Mouse (Mus musculus) right cerebral cortex, adult 18-20 months (tissue): ENCODE measurements at regions not wholly inside any gene's neighbourhood (a gene's known extent, or its start where the extent isn't known, plus 50 kb on each side); places are given as distances from the start of the nearest gene placed in this dataset.

Experiments
- DNase-seq: peaks from one replicate; pipeline ENCODE4 v3.0.0; 2022; ENCODE audit warnings: mixed read lengths

DNA sequence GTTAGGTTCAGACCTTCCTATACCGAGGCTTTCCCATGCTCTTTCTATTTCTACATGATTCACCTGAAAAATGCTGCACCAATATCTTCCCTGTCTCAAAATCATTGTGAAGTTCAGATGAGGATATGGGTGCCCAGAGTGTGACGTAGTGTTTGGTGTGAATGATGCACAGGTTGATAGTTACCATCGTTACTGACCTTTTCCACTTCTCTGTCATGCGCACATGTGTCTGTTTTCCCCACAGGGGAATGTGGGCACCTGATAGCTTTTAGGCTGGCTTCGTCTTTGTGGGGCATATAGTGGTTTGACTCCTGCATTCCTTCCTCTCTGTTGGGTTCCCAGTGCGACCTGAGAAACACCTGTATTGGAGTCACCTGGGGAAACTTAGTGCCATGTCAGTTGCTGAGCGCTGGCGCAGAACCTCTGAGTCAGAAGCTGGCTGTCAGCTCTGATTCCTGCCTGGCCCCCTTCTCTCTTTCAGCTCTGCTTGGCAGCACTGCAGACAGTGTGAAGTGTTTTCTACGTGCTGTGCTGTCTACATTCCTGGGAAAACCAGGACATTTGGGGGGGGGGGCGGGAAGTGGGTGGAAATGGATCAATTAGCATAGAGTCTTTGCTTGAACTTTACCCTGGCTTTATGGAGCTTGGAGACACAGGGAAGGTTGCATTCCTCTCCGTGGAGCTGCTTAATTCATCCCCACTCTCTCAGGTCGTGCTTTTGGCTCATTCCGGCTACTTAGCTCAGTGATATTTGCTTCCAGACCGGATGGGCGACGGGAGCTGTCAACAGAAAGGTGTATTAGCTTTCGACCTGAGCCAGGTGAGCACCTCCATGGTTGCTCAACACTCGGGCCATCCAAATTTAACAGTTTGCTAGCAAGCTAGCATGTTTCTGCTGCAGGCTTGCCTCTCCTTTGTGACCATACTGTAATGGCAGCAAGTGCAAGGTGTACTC, 1281.4 kb upstream of the A1bg start:
- no peak for DNase-seq

DNA sequence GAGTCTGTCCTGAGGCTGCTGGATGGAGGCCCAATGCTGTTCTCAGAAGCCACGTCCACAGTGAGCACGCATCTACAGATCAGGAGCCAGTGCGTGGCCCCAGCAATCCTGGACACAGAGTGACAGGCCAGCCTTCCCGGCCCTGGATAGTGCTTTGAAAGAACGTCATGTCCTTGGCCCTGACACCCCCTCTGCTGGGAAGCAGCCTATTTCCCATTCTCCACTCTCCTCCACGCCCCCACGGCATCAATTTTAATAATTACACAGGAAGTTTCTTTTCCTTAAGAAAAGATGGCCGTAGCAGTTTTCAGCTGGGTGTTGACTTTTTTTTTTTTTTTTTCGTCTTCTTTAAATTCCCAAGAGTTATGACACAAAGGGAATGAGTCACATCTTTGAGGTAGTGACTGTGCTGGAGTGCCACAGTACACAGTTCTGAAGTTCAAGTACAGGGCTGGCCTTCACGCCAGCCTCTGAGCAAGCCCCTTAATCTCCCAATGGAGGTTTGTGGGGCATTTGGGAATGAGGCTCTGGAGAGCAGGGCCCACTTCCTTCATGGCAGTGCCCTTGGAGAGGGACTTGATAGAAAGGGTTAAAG, 1280.1 kb upstream of the A1bg start:
- DNase-seq, result no peak

DNA sequence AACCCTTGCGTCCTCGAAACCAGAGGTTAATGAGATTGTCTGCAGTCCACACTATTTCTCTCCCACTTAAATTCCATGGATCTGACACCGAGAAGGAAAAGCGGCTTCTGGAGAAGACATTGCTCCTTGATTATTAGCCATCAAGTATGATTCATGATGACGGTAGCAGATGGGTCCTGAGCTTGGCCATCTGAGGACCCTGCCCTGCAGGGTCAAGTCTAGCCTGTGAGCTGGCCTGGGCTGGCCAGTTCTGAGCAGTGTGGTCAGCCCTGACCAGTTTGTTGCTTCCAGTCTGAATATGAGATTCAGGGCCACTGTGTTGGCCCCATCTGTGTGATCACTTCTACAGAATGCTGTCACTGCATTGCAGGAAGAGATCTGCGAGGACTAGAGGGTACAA, 1275.9 kb upstream of the A1bg start:
- no peak for DNase-seq

DNA sequence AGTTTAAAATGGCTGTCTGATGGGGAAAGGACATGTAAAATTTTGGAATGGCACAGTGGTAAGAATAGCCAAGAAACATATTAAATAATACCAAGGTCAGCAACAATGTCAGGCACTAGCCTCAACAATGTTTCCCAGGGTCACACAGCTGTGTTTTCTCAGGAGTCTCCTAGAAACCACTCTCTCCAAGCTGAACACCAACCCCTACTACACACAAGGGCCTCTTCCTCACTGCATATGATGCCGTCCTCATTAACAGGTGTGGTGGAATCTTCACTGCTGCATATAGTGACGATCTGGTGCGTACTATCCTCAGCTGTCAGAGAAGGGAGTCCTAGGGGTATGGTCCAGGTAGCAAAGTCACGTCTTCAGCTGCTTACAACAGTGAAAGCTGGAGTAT, 1275.4 kb upstream of the A1bg start:
- DNase-seq, result no peak

DNA sequence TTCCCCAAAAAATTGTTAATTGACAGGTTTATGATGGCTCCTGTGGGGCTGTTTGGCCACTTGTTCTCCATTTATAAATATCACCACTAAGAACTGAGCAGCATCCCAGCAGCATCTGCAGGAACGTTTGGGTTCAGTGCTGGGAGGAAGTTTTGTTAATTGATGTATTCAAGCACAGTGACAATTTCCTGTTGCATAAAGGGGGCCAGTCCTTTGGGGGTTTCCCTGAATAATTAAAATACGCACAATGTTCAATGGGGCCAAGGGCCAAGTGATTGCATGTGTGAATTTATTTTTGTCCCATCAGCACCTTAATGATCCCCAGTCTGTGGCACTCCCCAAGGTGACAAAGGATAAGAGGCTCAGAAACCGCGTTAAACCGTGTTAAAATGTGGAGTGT, 1272.6 kb upstream of the A1bg start:
- no peak for DNase-seq

DNA sequence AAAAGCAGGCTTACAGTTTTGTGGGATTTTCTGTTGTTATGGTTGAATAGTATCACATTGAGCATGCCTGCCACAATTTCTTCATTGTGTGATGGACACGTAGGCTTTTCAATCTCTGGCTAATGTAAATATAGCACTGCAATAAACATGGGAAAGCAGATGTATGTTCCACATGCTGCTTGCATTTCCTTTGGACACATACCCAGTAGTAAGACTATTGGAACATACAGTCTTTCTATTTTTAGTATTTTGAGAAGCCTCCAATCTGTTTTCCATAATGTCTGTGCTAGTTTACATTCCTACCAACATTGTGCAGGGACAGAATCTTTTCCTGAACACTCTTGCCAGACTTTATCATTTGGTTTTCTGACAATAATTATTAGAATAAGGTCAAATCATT, 1269.9 kb upstream of the A1bg start:
- DNase-seq, result no peak

DNA sequence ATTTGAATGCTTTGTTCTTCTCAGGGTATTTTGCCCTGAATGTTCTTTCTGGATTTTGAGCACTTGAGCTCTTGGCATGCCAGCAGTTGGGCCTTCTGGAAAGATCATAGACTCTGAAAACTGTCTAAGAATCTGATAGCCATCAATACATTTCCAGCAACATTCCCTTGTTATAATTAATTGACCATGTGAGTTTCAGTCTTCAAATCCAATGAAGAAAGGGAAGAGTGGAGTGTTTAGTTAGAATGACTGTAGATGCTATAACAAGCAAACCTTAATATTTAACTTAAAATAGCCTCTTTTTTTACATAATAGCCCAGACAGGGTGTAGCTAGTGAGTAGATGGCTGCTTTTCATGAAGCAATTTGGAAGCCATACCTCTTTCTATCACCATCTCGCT, 1268.8 kb upstream of the A1bg start:
- DNase-seq, result no peak

DNA sequence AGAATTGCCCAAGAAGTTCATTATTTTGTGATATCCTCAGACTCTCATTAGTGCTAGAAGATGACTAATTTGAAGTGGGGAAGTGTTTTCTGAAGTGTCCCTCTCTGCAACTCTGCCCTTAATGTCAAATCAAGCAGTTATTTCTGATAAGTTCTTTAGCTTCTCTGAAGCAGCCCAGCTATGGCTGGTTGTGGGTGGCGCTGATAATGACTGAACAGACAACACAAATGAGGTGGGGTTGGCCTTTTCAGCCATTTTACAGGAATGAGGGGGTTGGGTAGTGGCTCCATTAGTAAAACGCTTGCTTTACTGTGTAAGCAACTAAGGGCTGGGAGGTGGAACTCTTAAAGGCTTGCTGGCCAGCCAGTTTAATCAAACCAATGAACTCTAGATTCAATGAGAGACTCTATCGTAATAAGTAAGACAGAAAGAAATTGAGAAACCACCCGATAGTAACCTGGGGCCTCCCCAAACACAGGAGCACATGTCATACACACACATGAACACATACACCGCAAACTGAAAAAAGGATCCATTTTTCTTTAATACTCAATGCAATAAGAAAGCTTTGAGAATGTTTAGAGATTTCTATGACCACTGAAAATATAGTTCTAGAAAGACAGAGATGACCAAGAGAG, 1268.3 kb upstream of the A1bg start:
- no peak for DNase-seq

DNA sequence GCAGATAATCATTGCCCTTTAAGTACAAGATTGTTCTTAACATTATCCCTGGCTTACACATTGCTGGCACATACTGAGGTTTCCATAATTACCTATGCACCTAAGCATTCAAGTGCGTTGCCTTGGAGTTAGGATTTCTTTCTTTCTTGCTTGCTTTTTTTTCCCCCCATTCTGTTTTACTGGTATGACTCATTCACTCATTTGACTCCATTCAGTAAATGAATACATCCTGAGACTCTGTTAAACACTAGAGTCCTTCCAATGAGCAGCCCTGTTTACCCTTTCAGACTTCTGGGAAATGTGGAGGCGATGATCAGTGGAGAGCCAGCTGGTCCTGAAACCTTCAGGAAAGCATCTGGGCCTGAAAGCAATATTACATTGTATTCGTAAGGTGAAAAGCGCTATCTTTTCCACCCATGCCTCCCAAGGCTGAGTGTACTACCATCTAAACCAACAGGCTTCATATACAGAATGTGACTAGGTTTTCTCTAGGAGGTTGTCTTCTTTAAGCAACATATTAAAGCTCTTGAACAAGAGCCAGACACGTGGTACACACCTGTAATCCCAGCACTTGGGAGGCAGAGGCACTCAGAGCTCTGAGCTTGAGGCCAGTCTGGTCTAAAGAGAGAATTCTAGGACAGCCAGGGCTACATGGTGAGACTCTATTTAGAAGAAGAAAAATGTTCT, 1267.6 kb upstream of the A1bg start:
- no peak for DNase-seq

DNA sequence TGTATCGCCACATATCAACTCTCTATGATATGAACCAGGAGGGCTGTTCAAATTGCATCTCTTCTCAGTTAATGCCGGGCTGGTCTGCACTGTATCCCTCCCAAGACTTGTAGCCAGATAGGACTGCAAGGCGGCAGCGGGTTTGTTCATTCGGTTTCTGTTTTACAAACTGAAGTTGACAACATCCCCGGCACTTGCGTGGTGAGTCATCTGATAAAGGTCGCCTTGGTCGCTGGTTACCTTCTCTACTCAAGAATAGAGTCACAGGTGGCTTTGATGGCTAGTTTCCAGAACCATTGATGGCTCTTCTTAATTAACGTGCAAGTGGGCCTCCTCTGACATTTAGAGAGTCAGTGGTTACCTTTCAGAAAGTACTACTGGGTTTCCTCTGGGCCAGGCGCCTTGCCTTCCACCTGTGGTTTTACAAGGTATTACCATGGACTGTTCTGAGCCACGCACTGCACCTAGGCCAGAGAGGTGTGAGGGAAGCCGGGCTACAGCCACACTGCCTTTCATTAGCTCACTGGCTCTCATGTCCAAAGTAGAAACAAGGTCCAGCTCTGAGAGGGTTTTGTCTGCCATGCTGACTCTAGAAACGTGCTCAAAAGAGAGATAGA, 1266.9 kb upstream of the A1bg start:
- no peak for DNase-seq

DNA sequence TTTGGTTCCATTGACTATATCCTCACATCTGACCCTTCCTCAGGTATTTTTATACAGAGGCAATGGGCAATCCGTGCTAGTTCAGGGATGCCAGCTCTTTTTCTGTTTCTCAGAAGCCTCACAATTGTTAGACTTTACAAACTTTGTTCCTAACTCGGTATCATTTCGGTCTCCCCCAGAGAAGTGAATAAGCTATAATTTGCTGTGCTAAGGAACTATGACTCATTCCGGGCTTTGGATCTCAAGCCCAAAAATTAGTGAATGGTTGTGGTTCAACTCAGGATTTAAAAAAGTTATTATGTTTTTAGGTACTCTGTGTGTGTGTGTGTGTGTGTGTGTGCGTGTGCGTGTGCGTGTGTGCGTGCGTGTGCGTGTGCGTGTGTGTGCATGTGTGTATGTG, 1263.7 kb upstream of the A1bg start:
- no peak for DNase-seq

DNA sequence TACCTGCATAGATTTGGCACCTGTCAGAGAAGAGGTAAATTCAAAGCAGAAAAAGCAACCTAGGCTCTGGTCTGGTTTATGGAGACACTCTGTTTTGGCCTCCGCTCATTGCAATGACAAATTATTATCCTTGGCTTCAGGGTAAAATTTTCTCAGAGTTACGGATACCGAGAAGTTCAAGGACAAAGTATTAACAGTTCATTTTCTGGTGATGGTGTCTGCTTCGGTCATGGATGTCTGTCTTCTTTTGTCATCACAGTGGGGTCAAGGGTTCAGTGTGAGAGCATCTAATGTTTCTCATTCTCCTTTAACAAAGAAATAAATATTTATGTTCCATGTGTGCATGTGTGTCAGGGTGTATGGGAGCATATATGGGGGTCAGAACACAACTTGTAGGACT, 1261.0 kb upstream of the A1bg start:
- DNase-seq, result no peak

DNA sequence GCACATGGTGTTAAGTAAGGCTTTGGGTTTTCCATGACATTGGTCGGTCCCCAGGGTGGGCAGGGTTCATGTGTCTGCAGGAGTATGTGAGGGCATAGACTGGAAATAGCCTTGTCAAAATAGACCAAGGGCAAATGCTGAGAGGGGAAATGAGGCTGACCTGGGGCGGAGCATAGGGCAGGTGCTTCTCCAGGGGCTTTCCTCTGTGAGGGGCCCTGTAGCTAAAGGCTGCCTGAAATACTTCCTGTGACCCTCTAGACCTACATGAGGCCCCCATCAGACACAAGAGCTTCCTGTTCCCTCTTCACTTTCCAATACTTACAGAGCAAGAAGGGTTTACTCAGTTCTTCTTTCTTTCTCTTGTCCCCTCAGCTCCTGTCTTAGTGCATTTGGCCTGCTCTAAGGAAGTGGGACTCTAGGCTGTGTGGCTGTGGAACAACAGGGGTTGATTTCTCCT, 1258.7 kb upstream of the A1bg start:
- DNase-seq, result no peak

DNA sequence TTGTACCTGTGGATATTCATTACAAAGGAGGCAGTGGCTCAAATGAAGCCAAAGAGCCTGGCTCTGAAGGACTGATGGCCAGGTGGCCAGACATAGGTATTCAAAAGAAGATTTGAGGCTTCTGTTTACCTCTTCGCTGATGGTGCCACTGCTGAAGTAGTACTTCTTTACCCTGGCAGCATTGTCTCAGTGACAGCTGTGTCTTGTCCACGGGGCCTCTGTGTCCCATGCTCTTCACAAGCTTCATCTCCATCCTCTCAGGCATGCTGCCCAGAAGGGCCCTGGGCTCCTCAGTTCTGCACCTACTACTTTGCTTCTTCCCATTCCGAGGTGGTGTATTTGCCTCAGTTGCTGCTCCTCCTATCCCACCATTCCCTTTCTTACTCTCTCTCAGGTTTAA, 1257.9 kb upstream of the A1bg start:
- no peak for DNase-seq

DNA sequence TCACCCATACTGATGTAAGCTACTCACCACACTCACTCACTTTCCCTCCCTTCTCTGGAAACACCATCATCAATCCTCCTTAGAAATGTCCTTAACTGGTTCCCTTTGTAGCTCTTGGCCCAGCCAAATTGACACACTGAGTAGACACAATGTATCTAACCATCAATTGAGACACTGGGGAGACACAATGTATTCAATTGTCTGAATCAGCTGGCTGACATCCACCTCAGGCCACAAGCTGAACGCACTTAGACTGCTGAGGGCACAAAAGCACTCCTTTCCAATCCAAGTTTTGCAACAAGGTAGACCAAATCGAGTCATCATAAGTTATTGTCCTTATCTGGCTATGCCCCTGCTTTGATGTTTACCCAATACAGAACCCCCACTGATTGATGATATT, 1257.0 kb upstream of the A1bg start:
- no peak for DNase-seq

DNA sequence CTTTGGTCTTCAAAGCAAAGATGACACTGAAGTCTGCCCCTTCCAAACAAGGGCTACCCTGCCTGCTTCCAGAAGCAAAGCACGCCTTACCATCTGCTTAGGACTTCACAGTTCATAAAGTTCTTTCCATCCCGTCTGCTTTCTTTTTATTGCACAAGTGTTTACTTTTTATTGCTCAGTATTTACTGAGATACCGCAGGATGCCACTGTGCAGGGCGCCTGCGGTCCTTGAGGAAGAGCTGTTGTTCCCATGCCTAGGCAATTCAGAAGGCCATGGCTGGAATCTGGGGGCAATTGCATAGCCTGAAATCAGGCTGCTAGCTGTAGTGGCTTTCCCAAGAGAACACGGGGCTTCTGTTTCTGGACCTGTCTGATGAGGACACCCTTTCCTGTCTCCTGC, 1255.8 kb upstream of the A1bg start:
- no peak for DNase-seq

DNA sequence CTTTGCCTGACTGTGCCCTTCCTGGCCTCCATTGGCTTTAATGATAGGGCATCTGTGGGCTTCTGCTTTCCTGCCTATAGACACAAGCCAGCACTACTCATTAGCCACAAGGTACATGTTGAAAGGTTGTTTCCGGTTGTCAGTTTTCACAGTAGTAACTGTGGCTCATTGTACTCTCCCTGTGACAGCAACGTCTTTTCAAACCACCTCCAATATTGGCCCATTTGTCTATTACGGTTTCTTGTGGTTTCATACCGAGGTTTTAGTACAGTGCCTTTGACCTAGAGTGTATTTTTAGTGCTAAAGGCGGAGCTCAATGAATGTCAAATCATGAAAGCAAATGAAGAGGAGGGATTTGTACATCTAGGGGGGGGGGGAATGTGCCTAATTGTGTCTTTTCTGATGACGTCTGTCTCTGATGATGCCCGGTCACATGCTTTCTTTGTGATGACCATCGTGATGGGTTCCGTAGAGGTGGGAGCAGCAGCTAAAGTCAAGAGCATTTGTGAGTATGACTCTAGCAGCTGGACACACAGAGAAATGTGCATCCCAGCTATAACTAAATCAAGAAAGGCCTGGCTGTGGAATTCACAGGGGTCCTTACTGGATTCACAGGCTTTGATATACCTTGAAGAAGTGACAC, 1255.1 kb upstream of the A1bg start:
- DNase-seq, result no peak

DNA sequence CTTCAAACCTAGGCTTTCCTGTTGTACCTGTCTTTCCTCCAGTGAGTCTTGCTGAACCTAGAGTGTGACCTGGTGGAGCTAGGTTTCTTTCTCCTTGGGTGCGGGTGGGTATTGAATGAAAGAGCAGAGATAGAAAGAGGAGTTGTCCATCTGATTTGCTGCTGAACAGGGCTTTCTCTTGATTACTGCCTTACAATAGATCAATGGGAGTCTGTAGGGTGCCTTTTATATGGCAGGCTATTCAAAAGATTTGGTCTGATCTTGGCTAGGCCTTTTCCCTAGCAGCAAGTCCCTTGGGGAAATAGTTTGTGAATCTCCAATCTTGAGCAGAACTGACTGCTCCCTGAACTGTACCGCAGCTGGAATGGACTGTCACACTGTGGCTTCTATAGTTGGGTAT, 1253.3 kb upstream of the A1bg start:
- no peak for DNase-seq

DNA sequence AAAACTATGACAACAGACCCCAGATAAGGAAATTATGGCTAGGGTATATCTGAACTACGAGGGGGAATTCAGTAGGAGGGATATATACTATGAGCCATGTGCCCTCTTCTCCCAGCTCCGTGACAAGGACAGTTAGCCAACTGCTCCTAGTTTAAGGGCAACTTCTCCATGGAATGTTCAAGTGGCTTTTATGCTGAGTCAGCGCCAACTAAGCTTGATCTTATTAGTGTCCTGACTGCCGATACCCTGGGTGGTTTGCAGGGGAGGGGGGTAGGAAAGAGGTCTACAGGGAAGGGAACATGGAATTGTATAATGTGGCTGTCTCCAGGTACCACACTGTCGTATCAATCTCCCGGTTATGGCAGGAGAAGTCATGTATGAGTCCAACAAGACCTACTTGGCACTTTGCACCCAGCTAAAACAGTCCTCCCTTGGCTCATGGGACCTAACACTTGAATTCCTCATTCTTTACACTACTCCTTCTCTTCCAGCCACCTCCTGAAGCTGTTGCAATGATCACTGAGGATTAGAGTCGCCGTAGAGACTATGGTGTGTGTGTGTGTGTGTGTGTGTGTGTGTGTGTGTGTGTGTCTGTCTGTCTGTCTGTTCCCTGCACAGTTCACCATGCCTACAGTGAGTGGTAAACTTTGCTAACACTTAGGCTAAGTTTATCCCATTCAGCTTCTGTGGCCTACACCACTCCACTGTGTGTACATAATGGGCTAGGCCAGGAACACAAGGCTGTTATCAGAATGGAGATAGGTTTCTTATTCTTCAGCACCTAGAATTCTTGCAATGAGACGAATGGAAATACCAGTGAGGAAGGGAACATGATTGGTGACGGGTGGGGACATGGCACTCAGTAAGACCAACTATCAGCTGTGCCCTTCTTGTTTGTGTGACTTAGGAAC, 1251.1 kb upstream of the A1bg start:
- DNase-seq, result no peak

DNA sequence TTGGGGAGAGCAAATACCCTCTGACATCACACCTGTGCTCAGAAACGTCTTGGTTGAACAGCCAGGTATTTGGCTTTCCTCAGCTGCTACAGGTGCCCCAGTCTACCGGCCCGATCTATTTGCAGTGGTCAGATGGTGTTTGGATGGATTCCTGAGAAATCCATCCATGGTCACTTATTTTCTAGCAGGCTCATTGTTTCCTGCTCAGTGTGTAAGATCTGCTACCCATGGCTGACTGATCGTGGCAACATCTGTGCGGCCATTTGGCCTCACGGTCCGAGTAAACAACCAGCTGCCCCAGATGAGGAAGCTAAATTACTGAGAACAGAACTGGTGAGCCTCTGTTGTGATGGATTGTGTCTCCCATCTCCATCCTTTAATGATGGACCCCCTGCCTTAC, 1248.8 kb upstream of the A1bg start:
- DNase-seq, result no peak

DNA sequence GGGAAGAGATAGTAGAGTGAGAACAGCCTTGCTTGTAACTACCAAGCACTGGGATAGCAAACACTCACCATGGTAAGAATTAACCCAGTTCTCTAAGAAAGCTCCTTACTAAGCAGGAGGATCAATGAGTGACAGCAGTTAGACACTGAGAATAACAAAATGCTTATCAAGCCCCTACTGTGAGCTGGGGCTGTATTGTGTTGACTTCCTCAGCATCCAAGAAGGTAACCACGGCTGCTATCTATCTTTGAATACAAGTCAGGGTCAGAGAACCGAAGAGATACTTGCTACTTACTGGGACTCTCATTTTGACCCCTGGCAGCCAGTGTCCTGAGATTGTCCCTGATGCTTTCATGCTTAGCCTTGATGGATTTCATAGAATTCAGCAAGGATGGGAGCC, 1248.4 kb upstream of the A1bg start:
- DNase-seq, result no peak
